ENCODE assay signal across 9 mouse cellular contexts in genomic region chr9:120304300-120305137, GRCm38 (mm10). TPM values are rescaled to one million over a fixed set of nuclear protein-coding genes. Genes with fewer than 3 reads are reported as not detected.
DNase-seq lines count a peak whose midpoint lies in the region; ATAC-seq lines count a peak whose summit lies in the region.
"Had no signal": no experiment of that assay in that cellular context is flagged by ENCODE, and none has a peak within 500 bp of the region (broad histone marks: within the 10 kb centered on the region; RNA-seq: fewer than 3 reads in every experiment).

No protein-coding gene starts in this region.

- 0 out of 2 replicates have a peak overlapping the region, but pooled peaks have one; percentile 40 for H3K27ac ChIP-seq in forebrain, embryonic 10.5 days
- H3K27ac ChIP-seq in hindbrain, embryonic 12.5 days = peak overlapping the region; percentile 44; the same call in 1 of the 2 replicates
- no peak overlapping the region for H3K27ac ChIP-seq in liver, embryonic 12.5 days

- H3K4me3 ChIP-seq in forebrain, embryonic 10.5 days = peak overlapping the region; percentile 70
- peak overlapping the region; percentile 53 for H3K4me3 ChIP-seq in hindbrain, embryonic 12.5 days
- H3K4me3 ChIP-seq in liver, embryonic 12.5 days = peak overlapping the region; percentile 48

- peaks cover 10% of the 10 kb centered on the region for H3K9me3 ChIP-seq in forebrain, embryonic 10.5 days
- H3K9me3 ChIP-seq in hindbrain, embryonic 12.5 days (replicated peaks) = peaks cover 3% of the 10 kb centered on the region; the same call in 1 of the 2 replicates
- H3K9me3 ChIP-seq in liver, embryonic 12.5 days (replicated peaks) = 0 out of 2 replicates have a peak, but pooled peaks cover 5% of the 10 kb centered on the region

- intact Hi-C loops in gastrocnemius, postnatal 14 days (cut with DNase I; ENCODE audit: low total_unique reads) = no loop called here

- H3K27me3 ChIP-seq in forebrain, embryonic 10.5 days (ENCODE audit: poor library complexity, severe bottlenecking) = peaks cover 70% of the 10 kb centered on the region
- H3K27me3 ChIP-seq in hindbrain, embryonic 12.5 days = peaks cover 60% of the 10 kb centered on the region
- peaks cover 62% of the 10 kb centered on the region for H3K27me3 ChIP-seq in liver, embryonic 12.5 days (replicated peaks)

- peak overlapping the region; percentile 83 for H3K4me2 ChIP-seq in hindbrain, embryonic 12.5 days (replicated peaks)
- peak overlapping the region; percentile 69 for H3K4me2 ChIP-seq in liver, embryonic 12.5 days

- WGBS in forebrain, embryonic 10.5 days = 4% methylated on average over 54 of the region's 54 CpGs
- 5% methylated on average over 54 of the region's 54 CpGs for WGBS in hindbrain, embryonic 12.5 days
- WGBS in liver, embryonic 12.5 days (ENCODE audit: insufficient replicate concordance) = 7% methylated on average over 54 of the region's 54 CpGs

- peak; percentile 30 for ATAC-seq in hindbrain, embryonic 12.5 days (ENCODE audit: low FRiP score)
- ATAC-seq in liver, embryonic 12.5 days = no peak

- DNase-seq in gastrocnemius, postnatal 10 days = peak; percentile 11
- DNase-seq in gastrocnemius, postnatal 14 days = no peak
- DNase-seq in R1 (ENCODE audit: low read depth, low spot score) = peak; percentile 36
- DNase-seq in forebrain, embryonic 10.5 days (ENCODE audit: extremely low spot score, low spot score) = peak; percentile 24
- DNase-seq in right cerebral cortex, postnatal 10 days (ENCODE audit: low spot score in 2 of 2) = peak; percentile 54 to 56
- DNase-seq in c-Kit-positive CD71-positive TER-119-positive erythroid progenitor cells, embryonic 14.5 days (ENCODE audit: low spot score) = no peak

- H3K9ac ChIP-seq in hindbrain, embryonic 12.5 days = peak overlapping the region; percentile 65
- no peak overlapping the region for H3K9ac ChIP-seq in liver, embryonic 12.5 days

- H3K4me1 ChIP-seq in forebrain, embryonic 10.5 days = peaks cover 21% of the 10 kb centered on the region
- peaks cover 13% of the 10 kb centered on the region for H3K4me1 ChIP-seq in hindbrain, embryonic 12.5 days
- 0 out of 2 replicates have a peak, but pooled peaks cover 4% of the 10 kb centered on the region for H3K4me1 ChIP-seq in liver, embryonic 12.5 days

- no peaks in the 10 kb centered on the region for H3K36me3 ChIP-seq in forebrain, embryonic 10.5 days (replicated peaks)
- H3K36me3 ChIP-seq in hindbrain, embryonic 12.5 days = no peaks in the 10 kb centered on the region
- H3K36me3 ChIP-seq in liver, embryonic 12.5 days = no peaks in the 10 kb centered on the region

RNA-seq across cellular contexts. Expression of gene Myrip, which starts 3.2 kb away (rescaled TPM):
- total RNA-seq in gastrocnemius, postnatal 10 days (2021) = 1 to 10 TPM in 1 of 2 experiments, under 1 TPM in 1; 0.54 to 1.5 TPM
- under 1 TPM; 0.57 to 0.89 TPM for total RNA-seq in gastrocnemius, postnatal 14 days (2021)
- polyA plus RNA-seq in forebrain, embryonic 10.5 days (2016; fragmentation: Nextera tagmentation; extraction: Ambion mirVana) = 0.09 and 0.29 TPM in 2 replicates
- polyA plus RNA-seq in hindbrain, embryonic 12.5 days (2016; fragmentation: Nextera tagmentation; extraction: Ambion mirVana) = 1.8 and 2.9 TPM in 2 replicates
- 0.04 TPM in 2 replicates for polyA plus RNA-seq in liver, embryonic 12.5 days (2016; fragmentation: Nextera tagmentation; extraction: Ambion mirVana)
- total RNA-seq: neutrophil, adult 5-6 weeks had no signal

Comparison
In these comparisons a context has a peak if more than half of its experiments do, and no peak if none do; other contexts are left out.
1. DNase-seq: peak in gastrocnemius, postnatal 10 days (single experiment), R1 (single experiment), forebrain, embryonic 10.5 days (single experiment) and right cerebral cortex, postnatal 10 days (2 of 2); none in gastrocnemius, postnatal 14 days (single experiment) and c-Kit-positive CD71-positive TER-119-positive erythroid progenitor cells, embryonic 14.5 days (single experiment).
2. Peak in every context shown above with its lines, with median percentiles within 50 percentile points of each other: H3K4me3 ChIP-seq.